Mouse (Mus musculus) ES-E14 (cell line): ENCODE results near the gene Otp. TPM values are rescaled to one million over a fixed set of nuclear protein-coding genes. Genes with fewer than 3 reads are reported as not detected.
A peak's percentile ranks its signal among the peaks of the same experiment; 100 is the strongest.

Source experiments
- DNase-seq: peaks from one replicate; pipeline ENCODE4 v3.0.0-alpha.2; 2013; ENCODE audit warnings: low read depth, low spot score
- H3K27ac ChIP-seq: 2 replicates; pipeline ENCODE4 v1.5.1; 2012; ENCODE audit warnings: low read depth, mild to moderate bottlenecking, low read length, moderate library complexity, mixed read lengths; ENCODE audit not compliant: poor library complexity, insufficient read depth, severe bottlenecking
- H3K36me3 ChIP-seq: 2 replicates; pipeline ENCODE4 v1.6.1; 2012; ENCODE audit warnings: mild to moderate bottlenecking, low read length, moderate library complexity, mixed read lengths; ENCODE audit not compliant: control insufficient read depth, poor library complexity, insufficient read depth, severe bottlenecking
- H3K4me1 ChIP-seq, 2 experiments: fragments of 150-350 bp in 1 of 2; sonication (generic) in 1 of 2; 2 replicates each; pipeline ENCODE4 v1.6.1; 2012; ENCODE audit warnings: low read length in 2 of 2, mild to moderate bottlenecking in 1 of 2, mixed read lengths in 1 of 2; ENCODE audit not compliant: control insufficient read depth in 2 of 2, insufficient read depth in 2 of 2, poor library complexity in 1 of 2
- H3K4me3 ChIP-seq, 2 experiments: fragments of 150-350 bp in 1 of 2; sonication (generic) in 1 of 2; 2 replicates each; pipeline ENCODE4 v1.5.1; 2012; ENCODE audit warnings: low read length in 2 of 2, low read depth in 1 of 2, mild to moderate bottlenecking in 1 of 2, mixed read lengths in 1 of 2; ENCODE audit not compliant: insufficient read depth in 1 of 2, poor library complexity in 1 of 2, severe bottlenecking in 1 of 2
- H3K9ac ChIP-seq: 2 replicates; pipeline ENCODE4 v1.6.1; 2012; ENCODE audit warnings: low read depth, mild to moderate bottlenecking, low read length, mixed read lengths; ENCODE audit not compliant: poor library complexity, insufficient read depth, severe bottlenecking
- H3K9me3 ChIP-seq: fragments of 150-350 bp; sonication (generic); 2 replicates; pipeline ENCODE4 v1.6.1; 2012; ENCODE audit warnings: low read depth, mild to moderate bottlenecking, low read length; ENCODE audit not compliant: control insufficient read depth, insufficient read depth
- CHD2 ChIP-seq: IDR thresholded peaks from 2 replicates; pipeline ENCODE4 v1.6.1; 2014; ENCODE audit warnings: mild to moderate bottlenecking, low read depth, low read length, inconsistent platforms
- HCFC1 ChIP-seq: IDR thresholded peaks from 2 replicates; pipeline ENCODE4 v1.6.1; 2012; ENCODE audit warnings: low read length, inconsistent platforms, borderline replicate concordance; ENCODE audit not compliant: insufficient read depth
- MAFK ChIP-seq: IDR thresholded peaks from 2 replicates; pipeline ENCODE4 v1.6.1; 2014; ENCODE audit warnings: mild to moderate bottlenecking, low read depth, low read length, inconsistent platforms; ENCODE audit not compliant: insufficient read depth
- ZC3H11A ChIP-seq: IDR thresholded peaks from 2 replicates; pipeline ENCODE4 v1.6.1; 2012; ENCODE audit warnings: low read depth, mild to moderate bottlenecking, inconsistent platforms, low read length, borderline replicate concordance
- ZNF384 ChIP-seq: IDR thresholded peaks from 2 replicates; pipeline ENCODE4 v1.6.1; 2012; ENCODE audit warnings: low read depth, low read length, inconsistent platforms
- in situ Hi-C, 2 experiments: fragments of 600-800 bp; cut with MboI; formaldehyde crosslinking; loops; one replicate each; pipeline ENCODE4 v1.15.1; 2025; ENCODE audit warnings: low sequenced_read_pairs in 2 of 2, inconsistent platforms in 1 of 2; ENCODE audit not compliant: unreplicated experiment in 2 of 2
- total RNA-seq: library from RNA; depleted of rRNA; stranded (reverse); fragments of 300-350 nt; gene quantifications from 2 replicates; pipeline ENCODE4 v1.2.3, GENCODE M21; 2012; rRNA removed

Gene Otp
- total RNA-seq, 1 experiment: not detected

GRCm38 (mm10) chr13:94912961-94913360 is 37.6 kb downstream of the Otp start:
- no peak overlapping the region for H3K27ac ChIP-seq
- no peak for DNase-seq
- in situ Hi-C loops: no loop called here
- H3K36me3 ChIP-seq: no peaks in the 10 kb centered on the region
- H3K4me3 ChIP-seq: peak overlapping the region in 1 of 2 experiments; percentile 18; a peak in 1 of 4 replicates
- H3K9me3 ChIP-seq: no peaks in the 10 kb centered on the region
- no peak for TF ChIP-seq CHD2
- no peak for TF ChIP-seq ZC3H11A
- no peak for TF ChIP-seq ZNF384
- no peak for TF ChIP-seq HCFC1
- TF ChIP-seq MAFK: no peak
- no peak overlapping the region for H3K9ac ChIP-seq
- H3K4me1 ChIP-seq: no peaks in the 10 kb centered on the region; a peak in 1 of 4 replicates

DNA sequence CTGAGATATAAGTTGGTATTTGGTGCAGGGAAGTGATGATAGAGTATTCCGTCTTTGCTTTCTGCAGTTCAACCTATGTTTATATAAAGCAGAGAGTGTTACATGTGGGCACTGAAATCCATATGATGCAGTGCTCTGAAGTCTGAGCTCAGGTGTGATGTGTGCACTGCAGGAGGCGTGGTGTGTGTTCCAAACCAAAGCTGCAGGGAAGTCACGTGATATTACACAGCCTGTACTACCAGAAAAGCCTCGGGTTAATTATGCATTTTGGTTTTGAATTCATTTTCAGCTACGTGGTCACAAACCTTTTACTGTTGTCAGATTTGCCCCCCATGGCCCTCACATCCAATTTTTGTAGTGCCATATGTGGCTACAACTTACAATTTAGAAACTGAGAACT is 40.3 kb downstream of the Otp start:
- Histone ChIP-seq H3K4me1 (no peaks in the 10 kb centered on the region; a peak in 1 of 4 replicates), H3K4me3 (no peak overlapping the region), H3K27ac (no peak overlapping the region), H3K9me3 (no peaks in the 10 kb centered on the region), H3K36me3 (no peaks in the 10 kb centered on the region), H3K9ac (no peak overlapping the region)
- no peak for TF ChIP-seq MAFK
- no peak for TF ChIP-seq ZNF384
- TF ChIP-seq ZC3H11A: no peak
- TF ChIP-seq CHD2: no peak
- no peak for TF ChIP-seq HCFC1
- in situ Hi-C loops: no loop called here
- DNase-seq: no peak

- no peak overlapping the region for H3K9ac ChIP-seq
- no peak for TF ChIP-seq ZNF384
- TF ChIP-seq ZC3H11A: no peak
- TF ChIP-seq CHD2: no peak
- no peak for TF ChIP-seq HCFC1
- no peak for TF ChIP-seq MAFK
- in situ Hi-C loops: no loop called here
- H3K4me1 ChIP-seq: peaks cover 0 to 4% of the 10 kb centered on the region in 2 experiments; a peak in 1 of 4 replicates
- H3K9me3 ChIP-seq: no peaks in the 10 kb centered on the region
- H3K36me3 ChIP-seq: no peaks in the 10 kb centered on the region
- no peak overlapping the region for H3K4me3 ChIP-seq
- DNase-seq: no peak
- no peak overlapping the region for H3K27ac ChIP-seq
These were observed 52.7 kb downstream of the Otp start for GRCm38 (mm10) chr13:94928086-94928485.

Other genes with a start within 250 kb of the Otp start
- gene Tbca, start 86.7 kb upstream of the Otp start, total RNA-seq: 175 and 244 TPM in 2 replicates
- 6.1 and 8.8 TPM in 2 replicates for gene Wdr41, start 100.7 kb downstream of the Otp start, total RNA-seq